Mouse (Mus musculus) kidney, postnatal 4 days (tissue): Measurements from ENCODE around the gene Itgb7.
"Not testable (repeated sequence)": the region's sequence is repeated elsewhere in the genome, so short reads cannot be mapped to it uniquely, and the experiment has no call there.

Experiments
- DNase-seq, 2 experiments: peaks; one replicate each; pipeline ENCODE4 v3.0.0; 2021; ENCODE audit warnings: mixed read lengths in 2 of 2

Gene Itgb7

DNA sequence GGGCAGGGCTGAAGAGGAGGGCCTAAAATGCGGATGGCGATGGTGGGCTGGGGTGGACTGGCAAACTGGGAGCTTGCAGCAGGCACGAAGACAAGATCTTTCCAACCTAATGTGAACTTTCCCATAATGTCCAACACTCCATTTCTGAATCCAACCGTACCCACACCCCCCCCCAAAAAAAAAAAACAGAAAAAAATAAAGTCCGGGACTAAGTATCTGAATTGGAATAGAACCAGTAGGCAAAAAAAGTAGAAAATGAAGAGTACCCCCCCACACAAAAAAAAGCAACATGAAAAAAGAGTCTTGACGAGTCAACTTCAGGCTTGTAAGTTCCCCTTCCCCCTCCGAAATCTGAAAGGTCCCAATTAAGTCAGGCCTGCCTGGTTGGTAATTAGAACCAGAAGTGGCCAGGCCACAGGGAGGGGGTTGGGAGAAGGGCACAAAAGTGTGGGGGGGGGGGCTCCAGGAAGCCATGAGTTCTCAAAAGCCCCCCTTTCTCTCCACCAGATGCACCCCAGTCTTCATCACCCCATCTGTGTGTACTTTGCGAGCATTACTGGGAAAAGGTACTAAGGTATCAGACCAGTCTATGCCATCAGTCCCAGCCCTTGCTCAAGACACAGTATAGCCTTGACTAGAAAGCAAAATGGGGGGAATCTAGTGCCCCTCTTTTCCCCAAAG lies 16.5 kb upstream of the Itgb7 start:
- peak in 1 of 2 experiments; percentile 26 for DNase-seq

- peak; percentile 84 to 90 for DNase-seq
Measured at GRCm38 (mm10) chr15:102247252-102248130, 15.7 kb upstream of the Itgb7 start.

- DNase-seq: peak; percentile 97 to 99
Measured at GRCm38 (mm10) chr15:102246866-102247251, 15.1 kb upstream of the Itgb7 start.

DNA sequence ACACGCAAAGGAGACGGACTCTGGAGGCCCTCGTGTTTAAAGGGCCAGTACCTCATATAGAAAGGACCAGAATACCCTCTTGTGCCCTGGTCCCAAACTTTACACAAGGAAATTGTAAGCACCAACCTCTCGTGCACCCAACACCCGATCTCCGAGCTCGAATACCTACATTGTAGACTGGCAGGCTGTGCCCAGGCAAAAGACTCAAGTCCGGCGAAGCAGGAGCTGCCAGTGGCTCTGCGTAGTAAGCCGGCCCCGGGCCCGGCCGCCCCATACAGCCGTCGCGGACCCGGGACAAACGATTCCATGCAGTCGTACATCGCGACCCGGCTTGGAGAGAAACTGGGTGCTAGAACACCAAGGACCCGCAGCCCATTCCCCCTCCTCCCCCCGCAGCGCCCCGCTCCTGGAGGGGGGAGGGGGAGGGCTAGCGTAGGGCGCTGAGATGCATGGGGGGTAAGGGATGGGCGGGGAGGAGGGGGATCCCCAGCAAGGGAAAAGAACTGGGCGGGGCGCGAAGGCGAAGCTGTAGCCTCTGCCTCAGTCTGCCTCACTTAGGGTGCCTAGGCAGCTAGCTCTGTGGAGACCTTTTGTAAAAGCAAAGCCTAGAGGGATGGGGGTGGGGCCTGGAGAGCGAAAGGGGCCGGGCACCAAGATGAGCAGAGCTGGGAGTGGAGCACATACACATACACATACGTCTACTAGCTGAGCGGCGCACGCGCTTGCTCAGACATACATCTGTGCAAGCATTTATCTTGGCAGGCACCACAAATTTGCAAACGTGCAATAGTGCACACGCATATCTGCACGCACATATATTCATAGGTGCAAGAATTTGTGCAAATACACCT lies 14.4 kb upstream of the Itgb7 start:
- DNase-seq: peak; percentile 84 to 91

DNA sequence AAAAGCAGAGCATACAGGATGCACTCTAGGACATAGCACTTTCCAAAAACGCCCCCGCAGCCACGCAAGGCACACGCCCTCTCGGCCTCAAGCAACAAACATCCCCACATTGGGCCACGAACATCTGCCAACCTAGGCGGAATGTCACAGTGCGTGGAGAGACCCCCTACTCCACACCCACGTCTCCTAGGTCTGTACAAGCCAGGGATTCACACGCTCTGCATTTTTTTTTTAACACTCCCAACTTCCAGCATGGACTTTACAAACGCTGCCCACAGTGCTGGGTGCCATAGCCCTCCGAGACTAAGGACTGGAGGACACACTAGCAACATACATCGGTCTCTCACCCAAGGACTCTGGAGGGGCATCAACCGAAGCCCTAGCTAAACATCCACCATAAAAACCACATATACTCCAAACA lies 13.7 kb upstream of the Itgb7 start:
- DNase-seq: peak; percentile 38 to 56

DNA sequence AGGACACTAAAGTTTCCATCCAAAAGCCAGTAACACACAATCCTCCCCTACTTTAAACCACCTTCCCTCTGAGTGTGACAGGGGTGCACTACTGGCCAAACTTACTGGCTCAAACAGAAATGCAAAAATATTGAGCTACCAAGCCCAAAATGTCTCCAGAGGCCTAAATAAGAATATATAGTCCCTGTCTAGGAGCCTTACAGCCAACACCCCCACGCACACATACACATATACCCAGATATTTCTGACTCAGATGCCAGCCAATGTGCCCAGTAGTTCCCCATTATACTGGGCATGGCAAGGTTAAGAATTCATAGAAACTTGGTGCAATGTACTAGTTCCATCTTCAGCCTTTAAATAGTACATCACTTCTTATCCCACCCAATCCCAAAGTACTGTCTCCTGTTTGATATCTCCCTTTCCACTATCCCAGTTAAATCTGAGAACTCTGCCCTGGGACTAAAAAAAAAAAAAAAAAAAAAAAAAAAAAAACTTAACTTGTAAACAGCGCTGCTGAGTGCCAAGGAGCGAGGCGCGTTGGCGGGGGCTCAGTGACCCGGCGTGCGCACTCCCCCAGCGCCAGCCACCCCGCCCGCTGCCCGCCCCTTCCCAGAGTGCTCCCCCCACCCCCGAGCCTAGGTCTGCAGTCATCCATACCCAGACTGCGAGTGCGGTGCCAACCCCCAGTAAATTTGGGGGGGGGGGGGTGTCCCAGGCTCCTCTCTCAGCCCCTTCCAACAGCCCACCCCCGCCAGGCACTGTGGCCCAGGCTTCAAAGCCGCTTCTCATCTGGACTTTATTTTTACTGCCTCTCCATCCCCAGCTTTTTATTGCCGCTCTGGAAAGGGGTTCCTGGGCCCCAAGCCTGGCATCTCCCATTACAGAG lies 12.8 kb upstream of the Itgb7 start:
- DNase-seq: peak; percentile 41 to 58

DNA sequence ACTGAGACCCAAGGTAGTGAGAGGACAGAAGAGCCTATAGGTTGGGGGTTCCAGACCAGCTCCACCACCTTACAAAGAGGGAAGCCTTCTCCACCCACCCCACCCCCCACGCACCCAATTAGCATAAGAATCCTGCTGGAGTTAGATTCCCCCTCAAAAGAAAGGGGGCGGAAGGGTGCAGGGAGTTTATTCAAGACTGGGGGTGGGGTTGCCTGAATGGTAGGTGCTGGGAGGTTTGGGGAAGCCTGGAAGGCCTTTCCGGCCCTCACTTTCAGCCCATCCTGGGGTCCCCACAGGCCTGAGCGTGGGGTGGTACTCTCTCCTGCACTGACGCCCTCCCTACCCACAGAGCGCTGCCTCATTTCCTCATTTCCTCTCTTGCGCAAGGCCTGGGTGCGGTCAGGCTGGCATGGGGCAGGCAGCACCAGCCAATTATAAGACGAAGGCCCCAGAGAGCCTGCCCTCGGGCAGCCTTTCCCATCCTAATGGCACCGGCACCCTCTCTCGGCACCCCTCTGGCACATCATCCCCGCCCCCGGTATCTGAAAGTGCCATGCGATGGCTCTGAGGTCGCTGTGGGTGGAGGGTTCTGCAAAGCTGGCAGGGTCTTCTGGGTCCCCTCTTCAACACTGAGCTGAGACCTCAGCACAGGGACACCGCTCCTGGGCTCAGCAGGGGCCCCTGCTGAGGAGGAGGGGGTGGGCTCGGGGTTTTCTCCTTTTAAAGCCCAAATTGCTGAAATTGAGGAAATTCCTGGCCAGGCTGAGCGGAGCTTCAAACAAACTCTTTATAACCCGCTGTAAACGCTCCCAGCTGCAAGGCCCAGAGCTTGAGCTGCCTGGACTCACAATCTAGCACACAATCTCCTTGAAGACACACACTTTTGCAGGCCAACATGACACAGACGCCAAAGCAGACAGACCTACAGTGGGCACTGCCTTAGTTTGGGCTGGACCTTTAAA lies 11.8 kb upstream of the Itgb7 start:
- peak; percentile 42 to 63 for DNase-seq

GRCm38 (mm10) chr15:102242404-102243228 lies 10.9 kb upstream of the Itgb7 start:
- no peak for DNase-seq

DNA sequence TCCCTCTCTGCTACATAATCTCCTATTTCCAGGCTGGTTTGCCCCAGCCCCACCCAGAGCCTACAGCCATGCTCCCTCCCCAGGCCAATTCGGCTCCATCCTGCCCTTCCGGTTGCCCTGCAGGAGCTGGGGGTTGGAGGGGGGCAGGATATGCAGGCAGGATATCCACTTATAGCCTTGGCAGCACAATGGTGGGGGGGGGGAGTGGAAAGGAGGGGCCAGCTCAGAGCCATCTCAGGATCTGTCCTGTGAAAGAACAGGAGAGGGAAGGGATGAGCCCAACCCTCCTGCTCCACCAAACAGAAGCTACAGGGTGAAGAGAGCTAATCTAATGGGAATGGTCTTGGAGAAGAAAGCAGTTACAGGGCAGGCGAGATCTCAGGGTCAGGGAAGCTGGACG lies 8.9 kb upstream of the Itgb7 start:
- DNase-seq: peak; percentile 54 to 74

DNA sequence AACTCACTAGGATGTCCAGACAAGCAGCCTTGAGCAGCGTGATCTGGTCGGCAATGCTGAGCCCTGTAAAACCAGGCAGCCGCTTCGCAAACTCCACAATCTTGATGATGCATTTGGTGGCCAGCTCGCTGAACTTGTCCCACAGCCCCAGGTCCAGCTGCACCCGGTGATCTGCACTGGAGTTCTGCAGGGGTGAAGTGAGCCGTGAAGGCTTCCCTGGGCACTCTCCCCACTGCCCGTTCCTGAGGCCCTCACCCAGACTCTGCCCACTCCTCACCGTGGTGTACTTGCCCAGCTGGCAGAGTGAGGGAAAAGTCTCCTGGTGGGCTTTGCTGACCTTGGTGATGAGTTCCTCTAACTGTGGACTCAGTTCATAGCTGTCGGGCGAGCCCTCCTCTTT lies 8.1 kb upstream of the Itgb7 start:
- no peak for DNase-seq

- peak; percentile 92 to 93 for DNase-seq
Measured at GRCm38 (mm10) chr15:102239260-102239590, 7.5 kb upstream of the Itgb7 start.

GRCm38 (mm10) chr15:102238543-102239259 lies 7.0 kb upstream of the Itgb7 start:
- DNase-seq: no peak

- DNase-seq: peak in 1 of 2 experiments; percentile 52
Measured at GRCm38 (mm10) chr15:102235371-102236027, 3.8 kb upstream of the Itgb7 start.

GRCm38 (mm10) chr15:102233896-102234295 lies 2.2 kb upstream of the Itgb7 start:
- DNase-seq: no peak

DNA sequence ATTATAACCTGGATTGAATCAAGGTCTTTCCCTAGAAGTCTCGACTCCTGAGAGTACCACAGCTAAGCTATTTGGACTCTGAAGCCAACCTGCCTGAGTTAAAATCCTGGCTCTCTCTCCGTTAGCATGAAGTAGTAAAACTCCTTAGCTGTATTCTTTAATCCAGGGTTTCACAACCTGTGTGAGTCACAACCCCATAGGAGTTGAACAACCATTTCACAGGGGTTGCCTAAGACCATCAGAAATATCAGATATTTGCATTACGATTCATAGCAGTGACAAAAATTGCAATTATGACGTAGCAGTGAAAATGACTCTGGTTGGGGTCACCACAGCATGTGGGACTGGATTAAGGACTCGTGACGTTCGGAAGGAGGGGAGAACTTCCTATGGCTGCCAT lies 1.0 kb upstream of the Itgb7 start:
- DNase-seq: no peak

DNA sequence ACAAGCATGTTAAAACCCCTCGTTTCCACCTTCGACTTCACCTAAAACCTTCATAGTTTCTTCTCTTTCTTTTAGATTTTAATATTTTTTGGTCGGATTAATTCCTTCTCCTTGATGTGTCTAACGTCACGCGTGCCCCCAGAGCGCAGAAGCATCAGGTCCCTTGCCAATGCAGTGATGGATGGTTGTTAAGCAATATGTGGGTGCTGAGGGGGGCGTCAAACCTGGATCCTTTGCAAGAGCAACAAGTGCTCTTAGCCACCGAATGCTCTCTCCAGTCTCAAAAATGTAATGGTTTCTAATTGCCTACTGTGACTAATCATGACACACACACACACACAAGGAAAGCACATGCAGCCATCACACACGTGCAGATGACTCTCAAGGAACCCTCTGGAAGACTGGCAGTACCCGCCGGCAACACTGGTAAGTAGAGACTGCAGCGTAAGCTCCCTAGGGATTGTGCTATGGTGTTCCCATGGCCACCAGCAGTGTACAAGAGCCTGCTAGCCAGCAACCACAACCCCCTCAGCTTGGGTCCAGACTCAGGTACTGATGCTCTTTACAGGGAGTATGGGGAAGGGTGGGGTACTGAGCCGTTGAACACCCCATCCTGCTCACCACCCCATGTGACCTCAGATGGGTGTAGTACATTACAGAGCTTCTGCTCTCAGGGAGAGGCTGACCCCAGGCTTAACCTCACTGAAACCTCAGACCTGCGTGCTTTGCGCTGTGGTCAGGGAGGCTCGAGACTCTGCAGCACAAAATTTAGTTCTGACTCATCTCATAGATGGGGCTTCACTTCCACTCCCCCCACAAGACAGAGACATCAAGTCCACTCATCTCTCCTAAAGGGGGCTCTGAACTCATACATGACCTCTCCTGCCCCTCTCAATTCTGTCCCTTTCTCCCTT lies 1.1 kb downstream of the Itgb7 start:
- DNase-seq: no peak

GRCm38 (mm10) chr15:102225619-102226018 lies 6.1 kb downstream of the Itgb7 start:
- DNase-seq: not testable (repeated sequence)
